Mouse (Mus musculus) ES-Bruce4 (cell line): Measurements from ENCODE around the gene Ctsk.

Experiments
- CTCF ChIP-seq: IDR thresholded peaks from one replicate; pipeline ENCODE4 v1.8.1; 2011; ENCODE audit warnings: low read depth, low read length
- POLR2A ChIP-seq: IDR thresholded peaks from one replicate; pipeline ENCODE4 v1.8.1; 2011; ENCODE audit warnings: low read length; ENCODE audit not compliant: insufficient read depth

- TF ChIP-seq CTCF (no peak), POLR2A (no peak)
These were observed 40.8 kb downstream of the Ctsk start for GRCm38 (mm10) chr3:95539837-95540236.
